Mouse (Mus musculus): ENCODE measurements around the gene Olfr697. TPM values are rescaled to one million over a fixed set of nuclear protein-coding genes. Genes with fewer than 3 reads are reported as not detected.
"Not testable (repeated sequence)": the region's sequence is repeated elsewhere in the genome, so short reads cannot be mapped to it uniquely, and the experiment has no call there.

Olfr697 gene
- polyA plus RNA-seq (2014; fragmentation: Nextera tagmentation; extraction: Ambion mirVana) = not detected in 2 replicates

DNA sequence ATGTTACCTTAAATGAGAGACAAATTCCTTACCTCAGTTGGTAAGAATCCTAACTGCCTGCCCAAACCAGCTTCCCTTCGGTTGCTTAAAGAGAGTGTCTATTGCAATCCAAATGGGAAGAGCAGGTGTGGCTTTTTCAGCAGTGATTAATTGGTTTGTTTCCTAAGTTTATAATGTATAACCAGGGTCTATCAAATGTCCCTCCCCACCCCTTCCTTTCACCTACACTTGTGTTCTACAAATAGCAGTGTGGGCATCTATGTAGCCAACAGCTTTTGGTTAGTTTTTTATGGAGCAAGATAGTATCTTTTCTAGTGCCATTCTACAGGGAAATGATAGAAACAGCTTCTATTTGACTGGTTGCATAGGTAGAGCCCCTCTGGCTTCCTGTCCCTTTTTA lies at the start of gene Olfr697:
Olfr697 (minus strand) TSS at position 101 of the 400 bp plus-strand sequence.
- Histone ChIP-seq H3K4me1 (ENCODE audit: control insufficient read depth, insufficient read depth, low read length) (no peaks in the 10 kb centered on the region), H3K27me3 (ENCODE audit: control insufficient read depth, insufficient read depth, low read length) (no peaks in the 10 kb centered on the region), H3K36me3 (ENCODE audit: control insufficient read depth, insufficient read depth, low read length) (no peaks in the 10 kb centered on the region), H3K4me2 (no peak within 1 kb of the TSS), H3K27ac (ENCODE audit: low read depth, low read length) (no peak within 1 kb of the TSS), H3K4me3 (ENCODE audit: low read depth, low read length) (no peak within 1 kb of the TSS), H3K9me3 (replicated peaks; ENCODE audit: control insufficient read depth, low read length) (no peaks in the 10 kb centered on the region), H3K9ac (ENCODE audit: low read depth, low read length) (no peak within 1 kb of the TSS)
- 81% methylated on average over 1 of the region's 1 CpGs for WGBS (ENCODE audit: insufficient replicate concordance)
- ATAC-seq (replicated peaks; ENCODE audit: insufficient number of reproducible peaks, low FRiP score, low TSS enrichment) = no peak

DNA sequence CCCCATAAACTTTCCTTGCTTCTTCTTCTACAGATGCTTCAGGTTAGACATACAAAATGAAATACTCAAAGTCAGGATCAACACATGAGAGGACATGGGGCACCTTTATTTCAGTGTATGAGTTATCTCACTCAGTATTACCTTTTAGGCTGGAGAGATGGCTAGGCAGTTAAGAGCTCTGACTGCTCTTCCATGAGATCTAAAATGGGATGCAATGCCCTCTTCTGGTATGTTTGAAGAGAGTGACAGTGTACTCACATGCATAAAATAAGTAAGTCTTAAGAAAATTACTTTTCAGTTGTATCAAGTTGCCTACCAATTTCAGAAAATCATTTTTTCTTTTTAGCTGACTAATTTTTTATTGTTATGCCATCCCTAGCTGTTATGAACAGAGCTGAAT lies 46.1 kb upstream of the Olfr697 start:
- no peaks in the 10 kb centered on the region for H3K4me1 ChIP-seq (ENCODE audit: control insufficient read depth, insufficient read depth, low read length)
- H3K27me3 ChIP-seq (ENCODE audit: control insufficient read depth, insufficient read depth, low read length) = no peaks in the 10 kb centered on the region
- no peak overlapping the region for H3K27ac ChIP-seq (ENCODE audit: low read depth, low read length)
- H3K9me3 ChIP-seq (replicated peaks; ENCODE audit: control insufficient read depth, low read length) = no peaks in the 10 kb centered on the region
- no peak overlapping the region for H3K4me3 ChIP-seq (ENCODE audit: low read depth, low read length)
- no peaks in the 10 kb centered on the region for H3K36me3 ChIP-seq (ENCODE audit: control insufficient read depth, insufficient read depth, low read length)
- no peak overlapping the region for H3K4me2 ChIP-seq
- no peak for ATAC-seq (replicated peaks; ENCODE audit: insufficient number of reproducible peaks, low FRiP score, low TSS enrichment)
- no peak overlapping the region for H3K9ac ChIP-seq (ENCODE audit: low read depth, low read length)

DNA sequence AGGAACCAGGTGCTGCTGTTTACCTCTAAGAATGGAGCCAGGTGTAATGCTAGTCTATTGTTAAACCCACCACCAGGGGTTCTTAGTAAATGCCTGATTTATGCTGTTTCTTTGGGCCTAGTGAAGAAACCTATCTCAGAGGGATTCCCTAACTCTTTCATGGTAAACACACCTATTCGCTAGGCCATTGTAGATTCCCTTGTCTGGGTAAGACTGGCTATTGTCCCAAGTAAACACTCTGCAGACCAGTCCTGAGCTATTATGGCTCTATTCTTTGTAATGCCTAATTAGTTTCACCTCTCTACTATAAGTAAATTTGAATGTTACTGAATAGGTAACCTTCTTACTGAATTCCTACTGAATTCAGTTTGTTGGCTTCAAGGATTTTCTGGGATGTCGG lies 18.8 kb upstream of the Olfr697 start:
- H3K4me2 ChIP-seq; H3K27me3 ChIP-seq (ENCODE audit: control insufficient read depth, insufficient read depth, low read length); H3K27ac ChIP-seq (ENCODE audit: low read depth, low read length); H3K4me3 ChIP-seq (ENCODE audit: low read depth, low read length); H3K9me3 ChIP-seq (replicated peaks; ENCODE audit: control insufficient read depth, low read length); ATAC-seq (replicated peaks; ENCODE audit: insufficient number of reproducible peaks, low FRiP score, low TSS enrichment); H3K4me1 ChIP-seq (ENCODE audit: control insufficient read depth, insufficient read depth, low read length); H3K36me3 ChIP-seq (ENCODE audit: control insufficient read depth, insufficient read depth, low read length); H3K9ac ChIP-seq (ENCODE audit: low read depth, low read length): not testable (repeated sequence)
- WGBS (ENCODE audit: insufficient replicate concordance) = 90% methylated on average over 2 of the region's 2 CpGs

DNA sequence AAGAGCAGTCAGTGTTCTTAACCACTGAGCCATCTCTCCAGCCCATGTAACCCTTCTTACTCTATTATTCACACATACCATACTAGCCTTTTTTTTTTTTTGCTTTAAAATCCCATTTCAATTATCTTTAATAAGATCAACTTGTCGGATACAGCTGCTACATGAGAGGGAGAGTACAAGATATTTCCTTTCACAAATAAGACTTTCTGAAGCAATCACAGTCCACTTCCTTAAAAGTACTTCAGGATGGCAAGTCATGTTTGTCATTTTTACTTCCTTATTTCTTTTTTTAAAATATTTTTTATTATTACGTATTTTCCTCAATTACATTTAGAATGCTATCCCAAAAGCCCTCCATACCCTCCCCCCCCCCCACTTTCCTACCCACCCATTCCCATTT lies 16.6 kb upstream of the Olfr697 start:
- ATAC-seq (replicated peaks; ENCODE audit: insufficient number of reproducible peaks, low FRiP score, low TSS enrichment) = no peak
- Histone ChIP-seq H3K27ac (ENCODE audit: low read depth, low read length) (no peak overlapping the region), H3K27me3 (ENCODE audit: control insufficient read depth, insufficient read depth, low read length) (no peaks in the 10 kb centered on the region), H3K4me3 (ENCODE audit: low read depth, low read length) (no peak overlapping the region), H3K4me1 (ENCODE audit: control insufficient read depth, insufficient read depth, low read length) (no peaks in the 10 kb centered on the region), H3K36me3 (ENCODE audit: control insufficient read depth, insufficient read depth, low read length) (no peaks in the 10 kb centered on the region), H3K4me2 (no peak overlapping the region), H3K9ac (ENCODE audit: low read depth, low read length) (no peak overlapping the region), H3K9me3 (replicated peaks; ENCODE audit: control insufficient read depth, low read length) (no peaks in the 10 kb centered on the region)
- WGBS (ENCODE audit: insufficient replicate concordance) = 89% methylated on average over 2 of the region's 2 CpGs

DNA sequence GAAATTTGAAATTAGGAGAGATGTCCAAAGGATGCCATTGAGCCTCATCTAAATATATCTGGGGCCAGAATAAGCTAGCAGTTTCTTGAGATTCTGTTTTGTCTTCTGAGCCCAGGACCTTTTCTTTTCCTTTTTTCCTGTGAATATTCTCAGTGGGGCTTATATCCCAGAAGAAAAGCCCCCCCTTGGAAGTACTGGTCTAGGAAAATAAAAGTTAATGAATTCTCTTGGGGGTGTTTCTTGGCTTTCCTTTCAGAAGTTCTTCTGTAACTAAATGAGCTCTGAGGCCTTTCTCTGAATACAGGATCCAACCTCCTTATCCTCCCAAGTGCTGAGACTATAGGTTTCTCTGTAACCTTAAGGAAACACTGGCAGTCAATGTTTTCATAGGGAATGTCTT lies 13.1 kb upstream of the Olfr697 start, which contains the start of gene Olfr698:
Olfr698 (minus strand) TSS at position 101 of the 400 bp plus-strand sequence.
- Histone ChIP-seq H3K27me3 (ENCODE audit: control insufficient read depth, insufficient read depth, low read length) (no peaks in the 10 kb centered on the region), H3K4me1 (ENCODE audit: control insufficient read depth, insufficient read depth, low read length) (no peaks in the 10 kb centered on the region), H3K36me3 (ENCODE audit: control insufficient read depth, insufficient read depth, low read length) (no peaks in the 10 kb centered on the region), H3K27ac (ENCODE audit: low read depth, low read length) (no peak within 1 kb of the TSS), H3K9ac (ENCODE audit: low read depth, low read length) (no peak within 1 kb of the TSS), H3K4me2 (no peak within 1 kb of the TSS), H3K4me3 (ENCODE audit: low read depth, low read length) (no peak within 1 kb of the TSS), H3K9me3 (replicated peaks; ENCODE audit: control insufficient read depth, low read length) (no peaks in the 10 kb centered on the region)
- no peak for ATAC-seq (replicated peaks; ENCODE audit: insufficient number of reproducible peaks, low FRiP score, low TSS enrichment)

DNA sequence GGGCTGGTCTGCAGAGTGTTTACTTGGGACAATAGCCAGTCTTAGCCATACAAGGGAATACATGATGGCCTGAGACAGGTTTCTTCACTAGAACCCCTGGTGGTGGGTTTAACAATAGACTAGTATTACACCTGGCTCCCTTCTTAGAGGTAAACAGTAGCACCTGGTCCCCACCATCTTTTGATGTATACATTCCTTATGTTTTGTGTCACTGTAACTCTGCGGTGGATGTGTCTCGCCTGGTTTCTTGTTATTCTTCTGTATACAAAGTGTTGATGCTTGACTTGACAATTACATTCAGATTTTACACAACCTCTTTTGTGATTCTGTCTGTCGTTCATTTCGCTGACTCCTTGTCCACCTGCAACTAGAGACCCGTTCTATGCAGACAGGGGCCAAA lies 3.6 kb upstream of the Olfr697 start:
- Histone ChIP-seq H3K4me3 (ENCODE audit: low read depth, low read length) (no peak overlapping the region), H3K9me3 (replicated peaks; ENCODE audit: control insufficient read depth, low read length) (no peaks in the 10 kb centered on the region), H3K36me3 (ENCODE audit: control insufficient read depth, insufficient read depth, low read length) (no peaks in the 10 kb centered on the region), H3K4me1 (ENCODE audit: control insufficient read depth, insufficient read depth, low read length) (no peaks in the 10 kb centered on the region), H3K9ac (ENCODE audit: low read depth, low read length) (no peak overlapping the region), H3K27ac (ENCODE audit: low read depth, low read length) (no peak overlapping the region), H3K4me2 (no peak overlapping the region), H3K27me3 (ENCODE audit: control insufficient read depth, insufficient read depth, low read length) (no peaks in the 10 kb centered on the region)
- WGBS (ENCODE audit: insufficient replicate concordance) = 87% methylated on average over 5 of the region's 5 CpGs
- no peak for ATAC-seq (replicated peaks; ENCODE audit: insufficient number of reproducible peaks, low FRiP score, low TSS enrichment)

DNA sequence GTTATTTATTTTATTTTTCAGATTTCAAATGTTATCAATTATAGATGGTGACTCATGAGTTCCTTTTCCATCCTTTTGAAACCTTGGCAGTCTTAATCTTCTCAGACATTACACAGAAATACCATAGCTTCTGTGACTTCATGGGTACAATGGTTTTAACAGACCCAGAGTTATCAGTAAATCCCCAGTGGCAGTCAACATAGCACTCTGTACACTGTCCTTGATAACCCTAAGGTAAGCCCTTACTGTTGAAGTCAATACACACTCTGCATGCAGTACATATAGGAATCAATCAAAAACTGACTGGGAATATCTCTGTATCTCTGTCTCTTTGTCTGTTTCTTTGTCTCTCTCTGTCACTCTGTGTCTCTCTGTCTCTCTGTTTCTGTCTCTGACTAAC lies 5.2 kb downstream of the Olfr697 start:
- Histone ChIP-seq H3K27me3 (ENCODE audit: control insufficient read depth, insufficient read depth, low read length) (no peaks in the 10 kb centered on the region), H3K27ac (ENCODE audit: low read depth, low read length) (no peak overlapping the region), H3K36me3 (ENCODE audit: control insufficient read depth, insufficient read depth, low read length) (no peaks in the 10 kb centered on the region), H3K4me2 (no peak overlapping the region), H3K4me1 (ENCODE audit: control insufficient read depth, insufficient read depth, low read length) (no peaks in the 10 kb centered on the region), H3K4me3 (ENCODE audit: low read depth, low read length) (no peak overlapping the region), H3K9me3 (replicated peaks; ENCODE audit: control insufficient read depth, low read length) (no peaks in the 10 kb centered on the region), H3K9ac (ENCODE audit: low read depth, low read length) (no peak overlapping the region)
- ATAC-seq (replicated peaks; ENCODE audit: insufficient number of reproducible peaks, low FRiP score, low TSS enrichment) = no peak

DNA sequence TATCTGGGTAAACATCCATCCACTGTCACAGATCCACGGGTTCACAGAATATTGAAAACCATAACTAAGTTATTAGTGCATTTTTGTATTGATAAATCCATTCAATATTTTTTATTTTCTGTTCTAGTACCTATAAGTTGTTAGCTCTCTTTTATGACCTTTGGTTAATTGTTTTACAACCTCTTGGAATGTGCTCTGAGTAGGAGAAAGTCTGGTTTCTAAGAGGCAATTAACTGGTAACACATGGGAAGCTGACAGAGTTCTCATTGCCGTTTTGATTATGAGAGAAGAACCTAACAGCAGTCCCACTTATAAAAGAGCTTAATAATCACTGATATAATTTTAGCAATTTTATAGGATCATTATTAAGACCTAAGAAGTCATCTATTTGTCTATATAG lies 8.5 kb downstream of the Olfr697 start:
- no peak for ATAC-seq (replicated peaks; ENCODE audit: insufficient number of reproducible peaks, low FRiP score, low TSS enrichment)
- H3K9ac ChIP-seq (ENCODE audit: low read depth, low read length) = no peak overlapping the region
- H3K9me3 ChIP-seq (replicated peaks; ENCODE audit: control insufficient read depth, low read length) = no peaks in the 10 kb centered on the region
- WGBS (ENCODE audit: insufficient replicate concordance) = 63% methylated on average over 2 of the region's 2 CpGs
- no peaks in the 10 kb centered on the region for H3K36me3 ChIP-seq (ENCODE audit: control insufficient read depth, insufficient read depth, low read length)
- no peak overlapping the region for H3K27ac ChIP-seq (ENCODE audit: low read depth, low read length)
- H3K4me3 ChIP-seq (ENCODE audit: low read depth, low read length) = no peak overlapping the region
- no peaks in the 10 kb centered on the region for H3K27me3 ChIP-seq (ENCODE audit: control insufficient read depth, insufficient read depth, low read length)
- H3K4me1 ChIP-seq (ENCODE audit: control insufficient read depth, insufficient read depth, low read length) = no peaks in the 10 kb centered on the region
- no peak overlapping the region for H3K4me2 ChIP-seq

DNA sequence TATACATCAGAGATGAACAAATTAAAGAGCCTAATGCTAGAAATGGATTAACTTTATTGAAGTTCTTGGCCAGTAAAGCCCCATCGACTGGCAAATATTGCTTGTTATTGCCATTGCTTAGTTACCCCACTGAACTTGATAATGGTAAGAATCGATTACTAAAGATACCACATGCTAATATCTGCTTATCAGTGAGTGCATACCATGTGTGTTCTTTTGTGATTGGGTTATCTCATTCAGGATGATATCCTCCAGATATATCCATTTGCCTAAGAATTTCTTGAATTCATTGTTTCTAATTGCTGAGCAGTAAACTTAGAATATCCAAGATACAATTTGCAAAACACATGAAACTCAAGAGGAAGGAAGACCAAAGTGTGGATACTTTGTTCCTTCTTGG lies 16.6 kb downstream of the Olfr697 start:
- H3K9me3 ChIP-seq (replicated peaks; ENCODE audit: control insufficient read depth, low read length); ATAC-seq (replicated peaks; ENCODE audit: insufficient number of reproducible peaks, low FRiP score, low TSS enrichment); H3K9ac ChIP-seq (ENCODE audit: low read depth, low read length); H3K27ac ChIP-seq (ENCODE audit: low read depth, low read length); H3K4me1 ChIP-seq (ENCODE audit: control insufficient read depth, insufficient read depth, low read length); H3K4me3 ChIP-seq (ENCODE audit: low read depth, low read length); H3K36me3 ChIP-seq (ENCODE audit: control insufficient read depth, insufficient read depth, low read length); H3K27me3 ChIP-seq (ENCODE audit: control insufficient read depth, insufficient read depth, low read length); H3K4me2 ChIP-seq: not testable (repeated sequence)
- 82% methylated on average over 2 of the region's 2 CpGs for WGBS (ENCODE audit: insufficient replicate concordance)

Data from heart, embryonic 11.5 days (tissue).